Mouse (Mus musculus): Measurements from ENCODE around the gene Sertad3. TPM values are rescaled to one million over a fixed set of nuclear protein-coding genes. Genes with fewer than 3 reads are reported as not detected.

Gene Sertad3
- total and polyA plus RNA-seq, 3 experiments, result 2.0 to 6.7 TPM; not detected in 1

DNA sequence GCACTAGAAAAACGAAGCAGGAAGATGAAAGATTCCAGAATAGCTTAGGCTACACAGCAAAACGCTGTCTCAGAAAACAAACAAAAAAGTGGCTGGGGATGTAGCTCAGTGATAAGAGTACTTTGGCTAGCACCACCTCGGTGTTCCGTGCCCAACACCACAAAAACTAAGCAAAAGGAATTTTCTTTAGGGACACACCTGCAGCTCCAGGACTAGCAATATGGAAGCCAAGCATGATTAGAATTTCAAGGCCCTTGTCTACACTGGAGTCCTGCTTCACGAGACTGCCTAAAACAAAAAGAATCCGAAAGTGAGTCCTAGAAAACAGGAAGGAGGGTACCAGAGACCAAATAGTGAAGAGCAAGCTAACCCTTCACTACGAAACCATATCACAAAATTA is 972 bp upstream of the Sertad3 start:
- TF ChIP-seq BHLHE40 (IDR thresholded peaks at IDR 0.05; ENCODE audit: borderline replicate concordance, low read depth, low read length) (no peak), SIN3A (IDR thresholded peaks at IDR 0.05; ENCODE audit: low read length) (peak; percentile 29; the same call in 1 of the 2 replicates), EP300 (IDR thresholded peaks at IDR 0.05; ENCODE audit: low read depth in 1 of 2, low read length in 2 of 2) (peak in 1 of 2 experiments; percentile 22; a peak in 1 of 4 replicates), GATA1 (IDR thresholded peaks at IDR 0.05; ENCODE audit: low read depth, low read length) (peak; percentile 47), HCFC1 (IDR thresholded peaks at IDR 0.05; ENCODE audit: low read depth, low read length) (no peak), RCOR1 (IDR thresholded peaks at IDR 0.05; ENCODE audit: low read depth, low read length) (0 out of 2 replicates have a peak, but pooled peaks have one; percentile 21), ETS1 (IDR thresholded peaks at IDR 0.05; ENCODE audit: low read depth, low read length) (0 out of 2 replicates have a peak, but pooled peaks have one; percentile 16), CTCF (IDR thresholded peaks at IDR 0.05 in 2 of 3, conservative IDR thresholded peaks at IDR 0.05 in 1 of 3; ENCODE audit: control insufficient read depth in 1 of 3, insufficient read depth in 1 of 3, low read depth in 2 of 3, low read length in 3 of 3, poor library complexity in 1 of 3, severe bottlenecking in 1 of 3) (no peak), MXI1 (IDR thresholded peaks at IDR 0.05; ENCODE audit: low read depth, low read length) (peak; percentile 64; the same call in 1 of the 2 replicates), CHD1 (IDR thresholded peaks at IDR 0.05; ENCODE audit: low read depth, low read length) (0 out of 2 replicates have a peak, but pooled peaks have one; percentile 18), TAL1 (IDR thresholded peaks at IDR 0.05; ENCODE audit: low read length) (0 out of 2 replicates have a peak, but pooled peaks have one; percentile 7), TCF12 (IDR thresholded peaks at IDR 0.05; ENCODE audit: low read depth, low read length) (peak; percentile 43; the same call in 1 of the 2 replicates)
- peak overlapping the region; percentile 67 for H3K27ac ChIP-seq (ENCODE audit: control insufficient read depth, low read depth, low read length)
- H3K4me3 ChIP-seq (ENCODE audit: control insufficient read depth in 1 of 2, insufficient read depth in 1 of 2, low read depth in 2 of 2, low read length in 2 of 2), result peak overlapping the region; percentile 56 to 97
- H3K9ac ChIP-seq (ENCODE audit: control insufficient read depth, low read depth, low read length, poor library complexity, severe bottlenecking), result peak overlapping the region; percentile 60
- no peaks in the 10 kb centered on the region; the same call in 1 of the 2 replicates for H3K79me2 ChIP-seq (ENCODE audit: control insufficient read depth, insufficient read depth, low read length, poor library complexity)
- H3K36me3 ChIP-seq (ENCODE audit: control insufficient read depth in 1 of 2, insufficient read depth in 2 of 2, low read length in 2 of 2), result peaks cover 0 to 10% of the 10 kb centered on the region in 2 experiments; a peak in 2 of 4 replicates
- H3K4me1 ChIP-seq (ENCODE audit: control insufficient read depth in 1 of 2, insufficient read depth in 2 of 2, low read length in 2 of 2), result peaks cover 2 to 9% of the 10 kb centered on the region in 2 experiments; a peak in 3 of 4 replicates
- DNase-seq (ENCODE audit: low read depth, low spot score), result peak; percentile 64
- no peaks in the 10 kb centered on the region for H3K9me3 ChIP-seq (replicated peaks; ENCODE audit: insufficient read depth, low read length)
- H3K27me3 ChIP-seq (ENCODE audit: control insufficient read depth in 1 of 2, insufficient read depth in 2 of 2, low read length in 2 of 2), result no peaks in the 10 kb centered on the region

DNA sequence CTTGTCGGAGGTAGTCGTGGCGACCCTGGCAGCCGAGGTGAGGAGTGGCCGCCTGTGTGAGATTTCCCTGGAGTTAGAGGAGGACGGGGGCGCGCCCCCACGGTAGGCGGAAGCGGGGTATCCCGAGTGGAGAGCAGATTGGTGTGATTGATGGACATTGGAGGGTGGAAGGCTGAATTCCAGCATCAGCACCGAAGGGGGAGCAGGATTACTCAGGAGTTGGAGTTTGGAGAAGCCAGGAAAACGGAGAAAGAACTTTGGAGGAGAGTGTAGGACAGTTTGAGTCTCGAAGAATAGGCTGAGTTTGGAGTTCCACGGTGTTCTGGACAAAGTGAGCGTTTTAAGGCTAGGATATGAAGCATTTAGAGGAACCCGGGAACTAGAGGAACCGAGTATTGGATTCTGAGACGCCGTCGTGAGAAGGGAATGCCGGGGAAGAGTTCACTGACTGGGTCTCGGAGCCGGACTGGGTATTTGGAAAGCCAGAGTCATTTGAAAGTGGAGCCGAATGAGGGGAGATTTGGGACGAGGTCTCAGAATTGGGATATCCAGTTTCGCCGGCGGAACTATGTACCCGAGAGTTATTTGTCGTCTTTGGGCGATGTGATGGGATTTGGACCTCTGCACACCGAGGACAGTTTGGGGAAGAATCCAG is 394 bp downstream of the Sertad3 start:
- peaks cover 0 to 10% of the 10 kb centered on the region in 2 experiments; a peak in 2 of 4 replicates for H3K36me3 ChIP-seq (ENCODE audit: control insufficient read depth in 1 of 2, insufficient read depth in 2 of 2, low read length in 2 of 2)
- peaks cover 2 to 14% of the 10 kb centered on the region in 2 experiments; a peak in 3 of 4 replicates for H3K4me1 ChIP-seq (ENCODE audit: control insufficient read depth in 1 of 2, insufficient read depth in 2 of 2, low read length in 2 of 2)
- peak overlapping the region; percentile 66 for H3K9ac ChIP-seq (ENCODE audit: control insufficient read depth, low read depth, low read length, poor library complexity, severe bottlenecking)
- H3K79me2 ChIP-seq (ENCODE audit: control insufficient read depth, insufficient read depth, low read length, poor library complexity), result no peaks in the 10 kb centered on the region; the same call in 1 of the 2 replicates
- DNase-seq (ENCODE audit: low read depth, low spot score), result no peak
- H3K9me3 ChIP-seq (replicated peaks; ENCODE audit: insufficient read depth, low read length), result no peaks in the 10 kb centered on the region
- TF ChIP-seq CHD1 (IDR thresholded peaks at IDR 0.05; ENCODE audit: low read depth, low read length) (peak; percentile 68; the same call in 1 of the 2 replicates), UBTF (IDR thresholded peaks at IDR 0.05; ENCODE audit: borderline replicate concordance, insufficient read depth, low read depth, low read length) (no peak), NELFE (IDR thresholded peaks at IDR 0.05; ENCODE audit: low read depth, low read length) (peak; percentile 9), POLR2A (IDR thresholded peaks at IDR 0.05; ENCODE audit: control insufficient read depth in 1 of 2, insufficient read depth in 1 of 2, low read depth in 1 of 2, low read length in 2 of 2, poor library complexity in 1 of 2) (0 out of 4 replicates have a peak, but pooled peaks of 1 of the 2 experiments have one; percentile 49)
- no peaks in the 10 kb centered on the region for H3K27me3 ChIP-seq (ENCODE audit: control insufficient read depth in 1 of 2, insufficient read depth in 2 of 2, low read length in 2 of 2)
- H3K4me3 ChIP-seq (ENCODE audit: control insufficient read depth in 1 of 2, insufficient read depth in 1 of 2, low read depth in 2 of 2, low read length in 2 of 2), result peak overlapping the region; percentile 75 to 97
- H3K27ac ChIP-seq (ENCODE audit: control insufficient read depth, low read depth, low read length), result peak overlapping the region; percentile 64
